Mouse (Mus musculus): ENCODE data around the gene Hnf4a. TPM values are rescaled to one million over a fixed set of nuclear protein-coding genes. Genes with fewer than 3 reads are reported as not detected.
"Not testable (repeated sequence)": the region's sequence is repeated elsewhere in the genome, so short reads cannot be mapped to it uniquely, and the experiment has no call there.

Gene Hnf4a
- not detected in 2 replicates for polyA plus RNA-seq (2014; fragmentation: Nextera tagmentation; extraction: Ambion mirVana)

GRCm38 (mm10) chr2:163506300-163507004 lies at the start of gene Hnf4a:
Gene Hnf4a, plus strand, starts transcription at chr2:163506808.
- no peaks in the 10 kb centered on the region for H3K9me3 ChIP-seq (ENCODE audit: control insufficient read depth, low read length)
- no peaks in the 10 kb centered on the region for H3K4me1 ChIP-seq (ENCODE audit: control insufficient read depth in 2 of 2, insufficient read depth in 2 of 2, low read length in 2 of 2)
- ATAC-seq (ENCODE audit: insufficient number of reproducible peaks, insufficient read depth, low FRiP score, low read depth) = no peak
- no peaks in the 10 kb centered on the region for H3K36me3 ChIP-seq (ENCODE audit: control insufficient read depth, insufficient read depth, low read length)
- no peaks in the 10 kb centered on the region for H3K27me3 ChIP-seq (ENCODE audit: control insufficient read depth, insufficient read depth, low read length)
- H3K4me3 ChIP-seq (ENCODE audit: control insufficient read depth in 1 of 2, insufficient read depth in 1 of 2, low read depth in 1 of 2, low read length in 2 of 2) = no peak within 1 kb of the TSS
- H3K9ac ChIP-seq (ENCODE audit: low read length) = no peak within 1 kb of the TSS
- no peak within 1 kb of the TSS for H3K27ac ChIP-seq (replicated peaks in 1 of 2; ENCODE audit: control insufficient read depth in 1 of 2, insufficient read depth in 1 of 2, low read depth in 2 of 2, low read length in 2 of 2)
- WGBS = 76% methylated on average over 10 of the region's 10 CpGs
- H3K4me2 ChIP-seq (ENCODE audit: low read length) = no peak within 1 kb of the TSS

- Histone ChIP-seq H3K9ac (ENCODE audit: low read length) (no peak overlapping the region), H3K36me3 (ENCODE audit: control insufficient read depth, insufficient read depth, low read length) (no peaks in the 10 kb centered on the region), H3K4me2 (ENCODE audit: low read length) (peak overlapping the region; percentile 43), H3K27me3 (ENCODE audit: control insufficient read depth, insufficient read depth, low read length) (peaks cover 4% of the 10 kb centered on the region; the same call in 1 of the 2 replicates), H3K9me3 (ENCODE audit: control insufficient read depth, low read length) (no peaks in the 10 kb centered on the region), H3K4me1 (ENCODE audit: control insufficient read depth in 2 of 2, insufficient read depth in 2 of 2, low read length in 2 of 2) (peaks cover 16 to 21% of the 10 kb centered on the region in 2 experiments), H3K4me3 (ENCODE audit: control insufficient read depth in 1 of 2, insufficient read depth in 1 of 2, low read depth in 1 of 2, low read length in 2 of 2) (no peak overlapping the region), H3K27ac (replicated peaks in 1 of 2; ENCODE audit: control insufficient read depth in 1 of 2, insufficient read depth in 1 of 2, low read depth in 2 of 2, low read length in 2 of 2) (no peak overlapping the region)
- no peak for ATAC-seq (ENCODE audit: insufficient number of reproducible peaks, insufficient read depth, low FRiP score, low read depth)
- WGBS = 33% methylated on average over 27 of the region's 27 CpGs
Observed at GRCm38 (mm10) chr2:163458539-163459265, 47.9 kb upstream of the Hnf4a start.

DNA sequence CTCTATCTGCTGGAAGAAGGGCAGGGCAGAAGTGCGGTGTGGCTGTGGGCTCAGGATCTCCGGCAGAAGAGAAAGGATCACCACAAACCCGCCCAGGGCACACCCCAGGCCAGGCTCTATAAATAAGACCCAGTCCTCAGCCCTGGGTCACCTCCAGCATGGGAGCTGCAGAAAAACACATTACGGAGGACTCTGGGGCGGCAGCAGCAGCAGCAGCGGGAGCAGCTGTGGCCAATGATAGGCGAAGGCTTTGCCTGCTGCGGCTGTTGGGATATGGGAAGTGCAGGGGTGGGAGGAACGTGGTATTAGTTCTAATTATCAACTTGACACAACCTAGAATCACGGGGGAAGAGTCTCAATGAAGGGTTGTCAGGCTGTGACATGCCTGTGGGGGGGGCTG lies 47.2 kb upstream of the Hnf4a start:
- Histone ChIP-seq H3K4me1 (ENCODE audit: control insufficient read depth in 2 of 2, insufficient read depth in 2 of 2, low read length in 2 of 2) (peaks cover 23 to 25% of the 10 kb centered on the region in 2 experiments), H3K27me3 (ENCODE audit: control insufficient read depth, insufficient read depth, low read length) (peaks cover 4% of the 10 kb centered on the region; the same call in 1 of the 2 replicates), H3K9me3 (ENCODE audit: control insufficient read depth, low read length) (no peaks in the 10 kb centered on the region), H3K4me2 (ENCODE audit: low read length) (peak overlapping the region; percentile 43), H3K4me3 (ENCODE audit: control insufficient read depth in 1 of 2, insufficient read depth in 1 of 2, low read depth in 1 of 2, low read length in 2 of 2) (no peak overlapping the region), H3K27ac (replicated peaks in 1 of 2; ENCODE audit: control insufficient read depth in 1 of 2, insufficient read depth in 1 of 2, low read depth in 2 of 2, low read length in 2 of 2) (no peak overlapping the region), H3K9ac (ENCODE audit: low read length) (no peak overlapping the region), H3K36me3 (ENCODE audit: control insufficient read depth, insufficient read depth, low read length) (no peaks in the 10 kb centered on the region)
- ATAC-seq (ENCODE audit: insufficient number of reproducible peaks, insufficient read depth, low FRiP score, low read depth) = no peak
- WGBS = 23% methylated on average over 10 of the region's 10 CpGs

- Histone ChIP-seq H3K27ac (replicated peaks in 1 of 2; ENCODE audit: control insufficient read depth in 1 of 2, insufficient read depth in 1 of 2, low read depth in 2 of 2, low read length in 2 of 2) (no peak overlapping the region), H3K36me3 (ENCODE audit: control insufficient read depth, insufficient read depth, low read length) (no peaks in the 10 kb centered on the region), H3K4me3 (ENCODE audit: control insufficient read depth in 1 of 2, insufficient read depth in 1 of 2, low read depth in 1 of 2, low read length in 2 of 2) (no peak overlapping the region), H3K9ac (ENCODE audit: low read length) (no peak overlapping the region), H3K27me3 (ENCODE audit: control insufficient read depth, insufficient read depth, low read length) (peaks cover 4% of the 10 kb centered on the region; the same call in 1 of the 2 replicates), H3K4me1 (ENCODE audit: control insufficient read depth in 2 of 2, insufficient read depth in 2 of 2, low read length in 2 of 2) (peaks cover 35 to 36% of the 10 kb centered on the region in 2 experiments), H3K9me3 (ENCODE audit: control insufficient read depth, low read length) (no peaks in the 10 kb centered on the region), H3K4me2 (ENCODE audit: low read length) (no peak overlapping the region)
- 86% methylated on average over 8 of the region's 8 CpGs for WGBS
- ATAC-seq (ENCODE audit: insufficient number of reproducible peaks, insufficient read depth, low FRiP score, low read depth) = no peak
Observed at GRCm38 (mm10) chr2:163460622-163461021, 46.0 kb upstream of the Hnf4a start.

DNA sequence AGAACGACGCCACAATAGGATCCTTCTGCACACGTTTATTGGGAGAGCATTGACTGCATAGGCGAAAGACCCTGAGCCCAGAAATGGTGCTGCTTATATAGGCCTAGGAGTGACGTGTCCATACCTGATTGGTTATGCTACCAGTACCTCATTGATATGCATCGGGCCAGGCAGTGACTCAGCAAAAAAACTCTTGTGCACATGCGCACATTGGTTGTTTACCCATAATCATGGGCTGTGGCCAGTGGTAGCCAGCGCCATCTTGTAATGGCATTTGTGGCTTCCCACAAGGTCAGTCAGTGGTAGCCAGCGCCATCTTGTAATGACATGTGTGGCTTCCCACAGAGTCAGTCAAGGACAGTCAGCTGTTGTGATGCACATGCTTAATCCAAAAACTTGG lies 45.3 kb upstream of the Hnf4a start:
- not testable (repeated sequence) for H3K9ac ChIP-seq (ENCODE audit: low read length); H3K4me3 ChIP-seq (ENCODE audit: control insufficient read depth in 1 of 2, insufficient read depth in 1 of 2, low read depth in 1 of 2, low read length in 2 of 2); H3K9me3 ChIP-seq (ENCODE audit: control insufficient read depth, low read length); H3K36me3 ChIP-seq (ENCODE audit: control insufficient read depth, insufficient read depth, low read length); H3K27ac ChIP-seq (replicated peaks in 1 of 2; ENCODE audit: control insufficient read depth in 1 of 2, insufficient read depth in 1 of 2, low read depth in 2 of 2, low read length in 2 of 2); ATAC-seq (ENCODE audit: insufficient number of reproducible peaks, insufficient read depth, low FRiP score, low read depth); H3K27me3 ChIP-seq (ENCODE audit: control insufficient read depth, insufficient read depth, low read length); H3K4me2 ChIP-seq (ENCODE audit: low read length)
- 94% methylated on average over 9 of the region's 9 CpGs for WGBS
- H3K4me1 ChIP-seq (ENCODE audit: control insufficient read depth in 2 of 2, insufficient read depth in 2 of 2, low read length in 2 of 2) = peaks cover 39% of the 10 kb centered on the region in 2 experiments

DNA sequence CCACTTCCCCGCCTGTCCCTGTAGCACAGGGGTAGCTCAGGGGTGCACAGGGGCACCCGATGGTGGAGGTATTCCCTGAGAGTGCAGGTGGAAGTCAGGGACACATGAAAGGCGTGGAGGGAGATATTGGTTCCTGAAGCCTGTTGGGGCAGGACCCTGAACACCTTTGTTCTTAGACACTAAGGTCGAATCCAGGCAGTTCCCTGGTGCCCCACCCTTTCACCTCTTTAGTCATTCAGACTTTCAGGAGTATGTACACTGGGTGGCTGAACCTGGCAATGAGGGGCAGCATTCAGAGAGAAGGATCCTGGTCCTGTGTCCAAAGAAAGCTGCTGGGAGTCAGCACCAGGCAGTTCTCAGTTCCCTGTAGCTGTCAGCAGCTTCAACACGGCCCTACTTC lies 44.2 kb upstream of the Hnf4a start:
- Histone ChIP-seq H3K9ac (ENCODE audit: low read length) (no peak overlapping the region), H3K36me3 (ENCODE audit: control insufficient read depth, insufficient read depth, low read length) (0 out of 2 replicates have a peak, but pooled peaks cover 7% of the 10 kb centered on the region), H3K27ac (replicated peaks in 1 of 2; ENCODE audit: control insufficient read depth in 1 of 2, insufficient read depth in 1 of 2, low read depth in 2 of 2, low read length in 2 of 2) (no peak overlapping the region), H3K9me3 (ENCODE audit: control insufficient read depth, low read length) (no peaks in the 10 kb centered on the region), H3K4me3 (ENCODE audit: control insufficient read depth in 1 of 2, insufficient read depth in 1 of 2, low read depth in 1 of 2, low read length in 2 of 2) (no peak overlapping the region), H3K4me2 (ENCODE audit: low read length) (peak overlapping the region; percentile 29; the same call in 1 of the 2 replicates), H3K27me3 (ENCODE audit: control insufficient read depth, insufficient read depth, low read length) (0 out of 2 replicates have a peak, but pooled peaks cover 4% of the 10 kb centered on the region), H3K4me1 (ENCODE audit: control insufficient read depth in 2 of 2, insufficient read depth in 2 of 2, low read length in 2 of 2) (peaks cover 39% of the 10 kb centered on the region in 2 experiments)
- ATAC-seq (ENCODE audit: insufficient number of reproducible peaks, insufficient read depth, low FRiP score, low read depth) = no peak
- WGBS = 68% methylated on average over 5 of the region's 5 CpGs

DNA sequence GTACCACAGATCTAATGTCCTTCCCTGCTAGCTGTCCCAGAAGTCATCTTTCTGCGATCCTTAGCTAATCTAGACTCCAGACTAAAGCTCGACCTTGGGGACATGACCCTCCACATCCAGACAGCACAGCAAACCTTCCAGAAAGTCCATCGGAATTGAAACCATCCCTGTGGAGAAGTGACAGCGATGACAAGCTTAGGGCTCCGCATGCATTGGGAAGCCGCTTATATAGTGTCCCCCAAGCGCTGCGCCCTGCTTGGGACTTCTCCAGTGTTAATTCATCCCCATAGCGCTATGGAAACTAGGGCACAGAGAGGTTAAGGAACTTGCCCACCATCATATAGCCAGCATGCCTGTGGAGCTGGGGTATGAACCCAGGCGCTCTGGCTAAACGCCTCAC lies 43.8 kb upstream of the Hnf4a start:
- Histone ChIP-seq H3K27me3 (ENCODE audit: control insufficient read depth, insufficient read depth, low read length) (0 out of 2 replicates have a peak, but pooled peaks cover 4% of the 10 kb centered on the region), H3K4me3 (ENCODE audit: control insufficient read depth in 1 of 2, insufficient read depth in 1 of 2, low read depth in 1 of 2, low read length in 2 of 2) (no peak overlapping the region), H3K4me1 (ENCODE audit: control insufficient read depth in 2 of 2, insufficient read depth in 2 of 2, low read length in 2 of 2) (peaks cover 39% of the 10 kb centered on the region in 2 experiments), H3K36me3 (ENCODE audit: control insufficient read depth, insufficient read depth, low read length) (peaks cover 11% of the 10 kb centered on the region), H3K27ac (replicated peaks in 1 of 2; ENCODE audit: control insufficient read depth in 1 of 2, insufficient read depth in 1 of 2, low read depth in 2 of 2, low read length in 2 of 2) (no peak overlapping the region), H3K9ac (ENCODE audit: low read length) (no peak overlapping the region), H3K9me3 (ENCODE audit: control insufficient read depth, low read length) (no peaks in the 10 kb centered on the region), H3K4me2 (ENCODE audit: low read length) (peak overlapping the region; percentile 29; the same call in 1 of the 2 replicates)
- 47% methylated on average over 11 of the region's 11 CpGs for WGBS
- no peak for ATAC-seq (ENCODE audit: insufficient number of reproducible peaks, insufficient read depth, low FRiP score, low read depth)

Data from heart, embryonic 14.5 days (tissue).